Mouse (Mus musculus) E14TG2a.4 (cell line): ENCODE data around the gene Selplg.

Source experiments
- CTCF ChIP-seq: conservative IDR thresholded peaks from 2 replicates; pipeline ENCODE4 v1.5.1; 2014; ENCODE audit warnings: low read length
- NANOG ChIP-seq: IDR thresholded peaks from 2 replicates; pipeline ENCODE4 v1.6.1; 2014; ENCODE audit warnings: borderline replicate concordance, low read length, mixed read lengths
- POU5F1 ChIP-seq: IDR thresholded peaks from 2 replicates; pipeline ENCODE4 v1.6.1; 2014; ENCODE audit warnings: low read length, borderline replicate concordance

DNA sequence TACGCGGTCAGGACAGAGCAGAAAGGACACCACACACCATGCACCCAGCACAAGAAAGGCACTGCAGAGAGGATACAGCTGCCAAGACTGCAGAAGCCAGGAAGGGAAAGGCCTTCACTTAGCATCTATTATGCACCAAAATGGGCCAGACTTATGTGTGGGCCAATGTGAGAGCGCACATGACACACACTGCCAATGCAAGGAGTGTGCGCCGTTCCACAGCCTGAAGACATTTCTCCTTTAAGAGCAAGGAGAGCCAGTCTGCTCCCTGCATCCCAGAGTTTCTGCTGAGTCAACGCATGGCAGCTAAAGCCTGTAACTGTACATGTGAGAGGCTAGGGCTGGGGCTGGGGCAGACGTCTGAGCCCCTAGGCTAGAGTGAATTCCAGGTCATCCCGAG is 63.6 kb downstream of the Selplg start:
- no peak for TF ChIP-seq CTCF
- no peak for TF ChIP-seq POU5F1
- no peak for TF ChIP-seq NANOG
